Mouse (Mus musculus): ENCODE data around the gene BC048403. TPM values are rescaled to one million over a fixed set of nuclear protein-coding genes. Genes with fewer than 3 reads are reported as not detected.

BC048403 gene
- 10 to 100 TPM; 10.1 to 10.9 TPM for total RNA-seq (2021)
- long read RNA-seq, transcript BC048403-201 (3 exons, 3,123 nt), result major isoform, 16 of 24 reads
- long read RNA-seq, partial matches to known transcripts, result 0 of 24 reads
- long read RNA-seq, other reads (novel, unspliced or antisense), result 6 of 24 reads

- DNase-seq (ENCODE audit: low spot score in 2 of 2), result peak; percentile 79 to 89
Measured at GRCm38 (mm10) chr10:121739548-121740505, at the start of gene BC048403. BC048403 (plus strand) TSS chr10:121739937.

- DNase-seq (ENCODE audit: low spot score in 2 of 2), result no peak
Measured at GRCm38 (mm10) chr10:121692944-121693579, 46.7 kb upstream of the BC048403 start.

GRCm38 (mm10) chr10:121694567-121694966 lies 45.2 kb upstream of the BC048403 start:
- no peak for DNase-seq (ENCODE audit: low spot score in 2 of 2)

- DNase-seq (ENCODE audit: low spot score in 2 of 2), result peak; percentile 28 to 72
Measured at GRCm38 (mm10) chr10:121701296-121702248, 38.2 kb upstream of the BC048403 start.

GRCm38 (mm10) chr10:121703619-121704018 lies 36.1 kb upstream of the BC048403 start:
- no peak for DNase-seq (ENCODE audit: low spot score in 2 of 2)

GRCm38 (mm10) chr10:121704871-121705270 lies 34.9 kb upstream of the BC048403 start:
- DNase-seq (ENCODE audit: low spot score in 2 of 2), result no peak

- DNase-seq (ENCODE audit: low spot score in 2 of 2), result no peak
Measured at GRCm38 (mm10) chr10:121705399-121706163, 34.2 kb upstream of the BC048403 start.

- DNase-seq (ENCODE audit: low spot score in 2 of 2), result no peak
Measured at GRCm38 (mm10) chr10:121716862-121717261, 22.9 kb upstream of the BC048403 start.

- DNase-seq (ENCODE audit: low spot score in 2 of 2), result no peak
Measured at GRCm38 (mm10) chr10:121718896-121719585, 20.7 kb upstream of the BC048403 start.

- no peak for DNase-seq (ENCODE audit: low spot score in 2 of 2)
Measured at GRCm38 (mm10) chr10:121720701-121721100, 19.0 kb upstream of the BC048403 start.

- no peak for DNase-seq (ENCODE audit: low spot score in 2 of 2)
Measured at GRCm38 (mm10) chr10:121726505-121726904, 13.2 kb upstream of the BC048403 start.

- DNase-seq (ENCODE audit: low spot score in 2 of 2), result no peak
Measured at GRCm38 (mm10) chr10:121727151-121727550, 12.6 kb upstream of the BC048403 start.

GRCm38 (mm10) chr10:121728226-121728625 lies 11.5 kb upstream of the BC048403 start:
- no peak for DNase-seq (ENCODE audit: low spot score in 2 of 2)

- DNase-seq (ENCODE audit: low spot score in 2 of 2), result no peak
Measured at GRCm38 (mm10) chr10:121731048-121731725, 8.6 kb upstream of the BC048403 start.

GRCm38 (mm10) chr10:121732542-121732941 lies 7.2 kb upstream of the BC048403 start:
- DNase-seq (ENCODE audit: low spot score in 2 of 2), result no peak

GRCm38 (mm10) chr10:121737256-121737655 lies 2.5 kb upstream of the BC048403 start:
- DNase-seq (ENCODE audit: low spot score in 2 of 2), result no peak

- no peak for DNase-seq (ENCODE audit: low spot score in 2 of 2)
Measured at GRCm38 (mm10) chr10:121742336-121742735, 2.6 kb downstream of the BC048403 start.

- peak; percentile 44 to 56 for DNase-seq (ENCODE audit: low spot score in 2 of 2)
Measured at GRCm38 (mm10) chr10:121750175-121750574, 10.4 kb downstream of the BC048403 start.

- no peak for DNase-seq (ENCODE audit: low spot score in 2 of 2)
Measured at GRCm38 (mm10) chr10:121754237-121754636, 14.5 kb downstream of the BC048403 start.

Data from layer of hippocampus, adult 18-20 months (tissue).